Mouse (Mus musculus) stomach, postnatal 0 days (tissue): ENCODE measurements at regions not wholly inside any gene's neighbourhood (a gene's known extent, or its start where the extent isn't known, plus 50 kb on each side); places are given as distances from the start of the nearest gene placed in this dataset.

Experiments used
- ATAC-seq: fragments of 200-750 bp; cut with Nextera tagmentation; 2 replicates; pipeline ENCODE4 v1.8.0; 2017; ENCODE audit not compliant: low FRiP score, low TSS enrichment
- DNase-seq: peaks from one replicate; pipeline ENCODE4 v3.0.0-alpha.2; 2016; ENCODE audit warnings: low spot score
- H3K27ac ChIP-seq: fragments of 300-500 bp; sonication (generic); replicated peaks from 2 replicates; pipeline ENCODE4 v1.5.1; 2014; ENCODE audit warnings: mild to moderate bottlenecking, control low read depth
- H3K27me3 ChIP-seq: fragments of 300-500 bp; sonication (generic); 2 replicates; pipeline ENCODE4 v1.6.1; 2014; ENCODE audit warnings: low read length; ENCODE audit not compliant: control insufficient read depth, insufficient read depth
- H3K36me3 ChIP-seq: fragments of 300-500 bp; sonication (generic); 2 replicates; pipeline ENCODE4 v1.6.1; 2014; ENCODE audit warnings: low read length, mixed read lengths; ENCODE audit not compliant: control insufficient read depth, insufficient read depth
- H3K4me1 ChIP-seq: fragments of 300-500 bp; sonication (generic); replicated peaks from 2 replicates; pipeline ENCODE4 v1.6.1; 2014; ENCODE audit warnings: antibody characterized with exemption; ENCODE audit not compliant: control insufficient read depth, insufficient read depth
- H3K4me2 ChIP-seq: fragments of 300-500 bp; sonication (generic); replicated peaks from 2 replicates; pipeline ENCODE4 v1.6.1; 2014; ENCODE audit warnings: low read depth, mild to moderate bottlenecking, control low read depth, moderate library complexity
- H3K4me3 ChIP-seq: fragments of 300-500 bp; sonication (generic); 2 replicates; pipeline ENCODE4 v1.5.1; 2014; ENCODE audit warnings: low read depth, low read length, control low read depth
- H3K9ac ChIP-seq: fragments of 300-500 bp; sonication (generic); 2 replicates; pipeline ENCODE4 v1.6.1; 2014; ENCODE audit warnings: mild to moderate bottlenecking, low read length, control low read depth, mixed read lengths
- H3K9me3 ChIP-seq: fragments of 300-500 bp; sonication (generic); 2 replicates; pipeline ENCODE4 v1.6.1; 2016; ENCODE audit warnings: low read length; ENCODE audit not compliant: control insufficient read depth
- CTCF ChIP-seq: IDR thresholded peaks from 2 replicates; pipeline ENCODE4 v1.5.1; 2016; ENCODE audit warnings: antibody characterized with exemption, low read depth, mild to moderate bottlenecking, moderate library complexity
- EP300 ChIP-seq: optimal IDR thresholded peaks from 2 replicates; pipeline ENCODE3; 2016; ENCODE audit warnings: antibody characterized with exemption
- WGBS: fragments of 180-500 bp; shearing (Covaris S2); extraction: QIAGEN DNeasy Blood & Tissue Kit; methylation state at CpG from one replicate; pipeline ENCODE4 v1.1.7; 2014; 5-methylcytosine and 5-hydroxymethylcytosine counted together

- H3K27me3 ChIP-seq = no peaks in the 10 kb centered on the region
- no peak for DNase-seq
- no peak overlapping the region for H3K27ac ChIP-seq
- TF ChIP-seq EP300 (no peak), CTCF (no peak)
- no peak overlapping the region for H3K4me3 ChIP-seq
- H3K36me3 ChIP-seq = no peaks in the 10 kb centered on the region
- no peak overlapping the region for H3K9ac ChIP-seq
- no peak for ATAC-seq
- peaks cover 4% of the 10 kb centered on the region; the same call in 1 of the 2 replicates for H3K4me1 ChIP-seq
- no peaks in the 10 kb centered on the region for H3K9me3 ChIP-seq
- no peak overlapping the region for H3K4me2 ChIP-seq
- whole genome bisulfite sequencing = 90% methylated on average over 4 of the region's 4 CpGs
These were observed 106.2 kb upstream of the Egln3 start for GRCm38 (mm10) chr12:54309874-54310273.

- H3K27ac ChIP-seq = no peak overlapping the region
- 76% methylated on average over 6 of the region's 6 CpGs for whole genome bisulfite sequencing
These were observed 105.6 kb upstream of the Egln3 start for GRCm38 (mm10) chr12:54309219-54309618.

GRCm38 (mm10) chr12:54305135-54305630, 101.5 kb upstream of the Egln3 start:
- no peak for ATAC-seq
- Histone ChIP-seq H3K27ac (no peak overlapping the region), H3K9me3 (no peaks in the 10 kb centered on the region), H3K9ac (no peak overlapping the region), H3K27me3 (no peaks in the 10 kb centered on the region), H3K36me3 (no peaks in the 10 kb centered on the region), H3K4me3 (no peak overlapping the region), H3K4me2 (no peak overlapping the region), H3K4me1 (no peaks in the 10 kb centered on the region)
- TF ChIP-seq CTCF = no peak
- no peak for TF ChIP-seq EP300
- DNase-seq = no peak
- 74% methylated on average over 9 of the region's 9 CpGs for WGBS

More at GRCm38 (mm10) chr12:54309219-54309618, 105.6 kb upstream of the Egln3 start:
- H3K4me1 ChIP-seq = peaks cover 4% of the 10 kb centered on the region; the same call in 1 of the 2 replicates
- no peak for TF ChIP-seq CTCF
- TF ChIP-seq EP300 = no peak
- no peak overlapping the region for H3K9ac ChIP-seq
- H3K36me3 ChIP-seq = no peaks in the 10 kb centered on the region
- H3K9me3 ChIP-seq = no peaks in the 10 kb centered on the region
- H3K4me2 ChIP-seq = no peak overlapping the region
- H3K27me3 ChIP-seq = no peaks in the 10 kb centered on the region
- no peak for DNase-seq
- ATAC-seq = no peak
- H3K4me3 ChIP-seq = no peak overlapping the region

DNA sequence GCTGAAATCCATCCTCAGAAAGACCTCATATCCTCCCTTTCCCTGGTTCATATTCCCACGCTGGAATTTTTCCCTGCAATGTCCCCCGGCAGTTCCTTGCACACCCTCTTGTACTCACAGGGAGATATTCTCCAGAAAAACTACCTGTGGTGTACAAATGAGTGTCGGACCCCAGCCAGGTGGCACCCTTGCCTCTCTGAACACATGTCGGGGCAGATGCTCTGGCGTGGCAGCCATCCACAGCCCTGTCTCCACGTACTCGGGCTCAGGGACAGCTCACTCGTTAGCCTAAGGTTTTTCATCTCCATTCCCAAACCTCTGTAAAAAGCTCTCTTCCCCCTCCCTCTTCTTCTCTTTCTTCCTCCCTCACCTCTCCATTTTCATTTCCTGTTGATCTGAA, 100.1 kb upstream of the Egln3 start:
- no peak for DNase-seq
- no peak overlapping the region for H3K4me2 ChIP-seq
- H3K36me3 ChIP-seq = no peaks in the 10 kb centered on the region
- no peaks in the 10 kb centered on the region for H3K27me3 ChIP-seq
- TF ChIP-seq CTCF = no peak
- no peak for TF ChIP-seq EP300
- no peak overlapping the region for H3K9ac ChIP-seq
- ATAC-seq = no peak
- no peaks in the 10 kb centered on the region for H3K4me1 ChIP-seq
- WGBS = 73% methylated on average over 8 of the region's 8 CpGs
- H3K4me3 ChIP-seq = no peak overlapping the region
- no peaks in the 10 kb centered on the region for H3K9me3 ChIP-seq
- H3K27ac ChIP-seq = no peak overlapping the region

GRCm38 (mm10) chr12:54299506-54299905, 95.8 kb upstream of the Egln3 start:
- H3K4me1 ChIP-seq = no peaks in the 10 kb centered on the region
- no peak overlapping the region for H3K4me3 ChIP-seq
- no peak overlapping the region for H3K9ac ChIP-seq
- ATAC-seq = no peak
- no peak overlapping the region for H3K4me2 ChIP-seq
- 79% methylated on average over 5 of the region's 5 CpGs for WGBS
- H3K9me3 ChIP-seq = no peaks in the 10 kb centered on the region
- no peak overlapping the region for H3K27ac ChIP-seq
- H3K27me3 ChIP-seq = no peaks in the 10 kb centered on the region
- TF ChIP-seq CTCF (no peak), EP300 (no peak)
- H3K36me3 ChIP-seq = no peaks in the 10 kb centered on the region
- no peak for DNase-seq

GRCm38 (mm10) chr12:54293248-54293647, 89.6 kb upstream of the Egln3 start:
- no peaks in the 10 kb centered on the region for H3K4me1 ChIP-seq
- H3K27ac ChIP-seq = no peak overlapping the region
- no peak overlapping the region for H3K4me3 ChIP-seq
- H3K4me2 ChIP-seq = no peak overlapping the region
- no peaks in the 10 kb centered on the region for H3K36me3 ChIP-seq
- no peak overlapping the region for H3K9ac ChIP-seq
- 47% methylated on average over 2 of the region's 2 CpGs for WGBS
- DNase-seq (peak; percentile 11), ATAC-seq (0 out of 2 replicates have a peak, but pooled peaks have one; percentile 15)
- H3K27me3 ChIP-seq = no peaks in the 10 kb centered on the region
- H3K9me3 ChIP-seq = no peaks in the 10 kb centered on the region
- TF ChIP-seq CTCF (no peak), EP300 (no peak)
